Mouse (Mus musculus): ENCODE data around the gene Dntt. TPM values are rescaled to one million over a fixed set of nuclear protein-coding genes. Genes with fewer than 3 reads are reported as not detected.

Gene Dntt
- polyA plus RNA-seq, 1 experiment from 2014 or later, result not detected

GRCm38 (mm10) chr19:41108666-41109065, 79.6 kb downstream of the Dntt start:
- DNase-seq (ENCODE audit: low spot score) (no peak), ATAC-seq (ENCODE audit: low FRiP score, low TSS enrichment) (no peak)
- no peak overlapping the region for H3K4me3 ChIP-seq (ENCODE audit: low read depth, low read length)
- no peak for TF ChIP-seq EP300 (optimal IDR thresholded peaks at IDR 0.05)
- TF ChIP-seq CTCF (IDR thresholded peaks at IDR 0.05; ENCODE audit: low read depth), result no peak
- H3K4me2 ChIP-seq (replicated peaks; ENCODE audit: low read depth), result no peak overlapping the region
- H3K27me3 ChIP-seq (ENCODE audit: control insufficient read depth, insufficient read depth, low read length), result no peaks in the 10 kb centered on the region
- 78% methylated on average over 7 of the region's 7 CpGs for WGBS
- no peaks in the 10 kb centered on the region for H3K9me3 ChIP-seq (ENCODE audit: control insufficient read depth, low read length)
- H3K4me1 ChIP-seq (replicated peaks; ENCODE audit: control insufficient read depth, insufficient read depth), result no peaks in the 10 kb centered on the region
- no peak overlapping the region for H3K27ac ChIP-seq (replicated peaks)
- H3K9ac ChIP-seq (ENCODE audit: low read length), result no peak overlapping the region
- no peaks in the 10 kb centered on the region for H3K36me3 ChIP-seq (ENCODE audit: control insufficient read depth, insufficient read depth, low read length)

Other genes with a start within 250 kb of the Dntt start
- 3.0 TPM in 2 replicates for gene Ccnj, start 198.0 kb upstream of the Dntt start, polyA plus RNA-seq (2015; fragmentation: Nextera tagmentation; extraction: Ambion mirVana)
- 6.1 and 6.8 TPM in 2 replicates for gene Zfp518a, start 134.6 kb upstream of the Dntt start, polyA plus RNA-seq (2015; fragmentation: Nextera tagmentation; extraction: Ambion mirVana)
- 8.7 and 9.9 TPM in 2 replicates for gene Blnk, start 34.7 kb upstream of the Dntt start, polyA plus RNA-seq (2015; fragmentation: Nextera tagmentation; extraction: Ambion mirVana)
- not detected in 2 replicates for gene Opalin, start 47.8 kb downstream of the Dntt start, polyA plus RNA-seq (2015; fragmentation: Nextera tagmentation; extraction: Ambion mirVana)
- 0.06 and 0.27 TPM in 2 replicates for gene Tll2, start 177.6 kb downstream of the Dntt start, polyA plus RNA-seq (2015; fragmentation: Nextera tagmentation; extraction: Ambion mirVana)
- 138 and 143 TPM in 2 replicates for gene Tm9sf3, start 234.7 kb downstream of the Dntt start, polyA plus RNA-seq (2015; fragmentation: Nextera tagmentation; extraction: Ambion mirVana)